Mouse (Mus musculus) embryonic facial prominence, embryonic 13.5 days (tissue): ENCODE measurements around the gene Abca13. TPM values are rescaled to one million over a fixed set of nuclear protein-coding genes. Genes with fewer than 3 reads are reported as not detected.

Experiments
- ATAC-seq: fragments of 200-750 bp; cut with Nextera tagmentation; 2 replicates; pipeline ENCODE4 v1.8.0; 2017; ENCODE audit warnings: low read depth; ENCODE audit not compliant: insufficient number of reproducible peaks, insufficient read depth, low FRiP score, low TSS enrichment
- H3K27ac ChIP-seq: fragments of 300-500 bp; sonication (generic); 2 replicates; pipeline ENCODE4 v1.5.1; 2015; ENCODE audit warnings: moderate library complexity, mild to moderate bottlenecking, inconsistent platforms
- H3K27me3 ChIP-seq: fragments of 300-500 bp; sonication (generic); 2 replicates; pipeline ENCODE4 v1.6.1; 2015; ENCODE audit warnings: mild to moderate bottlenecking, inconsistent platforms
- H3K36me3 ChIP-seq: fragments of 300-500 bp; sonication (generic); 2 replicates; pipeline ENCODE4 v1.6.1; 2015; ENCODE audit warnings: mild to moderate bottlenecking, inconsistent platforms
- H3K4me1 ChIP-seq: fragments of 300-500 bp; sonication (generic); 2 replicates; pipeline ENCODE4 v1.6.1; 2015; ENCODE audit warnings: inconsistent platforms
- H3K4me2 ChIP-seq: fragments of 300-500 bp; sonication (generic); 2 replicates; pipeline ENCODE4 v1.6.1; 2015; ENCODE audit warnings: moderate library complexity, mild to moderate bottlenecking, inconsistent platforms
- H3K4me3 ChIP-seq: fragments of 300-500 bp; sonication (generic); 2 replicates; pipeline ENCODE4 v1.5.1; 2015; ENCODE audit warnings: mild to moderate bottlenecking, inconsistent platforms
- H3K9ac ChIP-seq: fragments of 300-500 bp; sonication (generic); 2 replicates; pipeline ENCODE4 v1.6.1; 2015; ENCODE audit warnings: mild to moderate bottlenecking, inconsistent platforms
- H3K9me3 ChIP-seq: fragments of 300-500 bp; sonication (generic); 2 replicates; pipeline ENCODE4 v1.6.1; 2016; ENCODE audit warnings: inconsistent platforms
- WGBS: fragments of 180-500 bp; shearing (Covaris S2); methylation state at CpG from one replicate; pipeline ENCODE4 v1.1.7; 2015; ENCODE audit warnings: mixed read lengths; 5-methylcytosine and 5-hydroxymethylcytosine counted together
- polyA plus RNA-seq: library from polyadenylated mRNA; unstranded; fragments of >200 nt; fragmentation: Nextera tagmentation; extraction: Ambion mirVana; gene quantifications from 2 replicates; pipeline ENCODE4 v1.2.1, GENCODE M21; 2015

The Abca13 gene
- polyA plus RNA-seq, 1 experiment from 2014 or later = 0.01 TPM

GRCm38 (mm10) chr11:9731300-9731699 is 539.6 kb downstream of the Abca13 start:
- Histone ChIP-seq H3K36me3 (no peaks in the 10 kb centered on the region), H3K9me3 (no peaks in the 10 kb centered on the region), H3K4me1 (no peaks in the 10 kb centered on the region), H3K4me3 (no peak overlapping the region), H3K27me3 (no peaks in the 10 kb centered on the region), H3K9ac (no peak overlapping the region), H3K27ac (no peak overlapping the region), H3K4me2 (no peak overlapping the region)
- ATAC-seq = no peak
- 86% methylated on average over 1 of the region's 1 CpGs for WGBS

Other genes with a start within 250 kb of the Abca13 start
- gene Pkd1l1, start 218.7 kb upstream of the Abca13 start, polyA plus RNA-seq = 0.11 TPM in 1 of 2 replicates, not detected in the other
- gene Hus1, start 180.8 kb upstream of the Abca13 start, polyA plus RNA-seq = 15.3 and 15.6 TPM in 2 replicates
- gene Gm11992, start 143.3 kb upstream of the Abca13 start, polyA plus RNA-seq = 0.77 and 0.79 TPM in 2 replicates
- 0.41 TPM in 1 of 2 replicates, not detected in the other for gene Sun3, start 143.0 kb upstream of the Abca13 start, polyA plus RNA-seq
- gene Upp1, start 73.8 kb upstream of the Abca13 start, polyA plus RNA-seq = 5.0 and 5.8 TPM in 2 replicates